Mouse (Mus musculus) kidney, adult 2 months (tissue): ENCODE data around the gene Copz2.

Experiments
- CTCF ChIP-seq: fragments of 200-500 bp; conservative IDR thresholded peaks from 2 replicates; pipeline ENCODE4 v1.5.1; 2011; ENCODE audit warnings: low read depth, mild to moderate bottlenecking, control low read depth, low read length, moderate library complexity, mixed read lengths; ENCODE audit not compliant: insufficient read depth, insufficient read length
- POLR2A ChIP-seq: fragments of 200-500 bp; IDR thresholded peaks from one replicate; pipeline ENCODE4 v1.6.1; 2011; ENCODE audit warnings: low read depth, low read length, control low read depth

DNA sequence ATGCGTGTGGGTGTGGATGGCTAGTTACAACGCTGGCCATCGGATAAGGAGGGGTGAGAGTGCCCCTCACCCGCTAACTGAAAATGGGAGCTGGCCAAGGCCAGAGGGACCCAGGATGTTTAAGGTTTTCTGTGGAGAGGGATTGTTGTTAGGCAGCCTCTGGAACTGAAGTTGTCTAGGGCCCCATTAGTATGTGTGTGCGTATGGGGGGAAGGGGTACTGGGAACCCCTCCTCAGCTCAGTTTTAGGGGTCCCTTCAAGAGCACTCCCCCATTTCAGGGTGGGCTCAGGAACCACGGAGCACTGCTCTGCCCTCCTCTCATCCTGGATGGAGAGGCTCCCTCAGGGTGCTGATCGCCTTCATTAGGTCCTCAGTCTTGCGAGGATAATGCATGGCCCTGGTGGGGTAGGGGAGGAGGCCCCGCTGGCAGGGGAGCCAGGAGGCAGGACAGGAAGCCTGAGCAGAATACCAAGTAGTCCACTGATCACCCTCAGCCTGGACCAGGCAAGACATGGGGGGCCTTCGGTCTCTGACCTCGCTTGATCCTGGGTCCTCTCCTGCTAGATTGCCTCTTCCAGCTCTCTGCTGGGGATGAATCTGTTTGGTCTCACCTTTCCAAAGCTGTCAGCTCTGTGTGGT, 43.7 kb downstream of the Copz2 start:
- TF ChIP-seq CTCF (no peak), POLR2A (no peak)
